Mouse (Mus musculus) cerebellum, adult 2 months (tissue): ENCODE results near the gene Ldha.

Experiments
- CTCF ChIP-seq: fragments of 200-500 bp; IDR thresholded peaks from 2 replicates; pipeline ENCODE4 v1.5.1; 2011; ENCODE audit warnings: low read depth, mild to moderate bottlenecking, control low read depth, low read length, moderate library complexity, borderline replicate concordance; ENCODE audit not compliant: insufficient read depth
- POLR2A ChIP-seq: fragments of 200-500 bp; IDR thresholded peaks from 2 replicates; pipeline ENCODE4 v1.6.1; 2011; ENCODE audit warnings: low read length, control low read depth, borderline replicate concordance; ENCODE audit not compliant: insufficient read depth

DNA sequence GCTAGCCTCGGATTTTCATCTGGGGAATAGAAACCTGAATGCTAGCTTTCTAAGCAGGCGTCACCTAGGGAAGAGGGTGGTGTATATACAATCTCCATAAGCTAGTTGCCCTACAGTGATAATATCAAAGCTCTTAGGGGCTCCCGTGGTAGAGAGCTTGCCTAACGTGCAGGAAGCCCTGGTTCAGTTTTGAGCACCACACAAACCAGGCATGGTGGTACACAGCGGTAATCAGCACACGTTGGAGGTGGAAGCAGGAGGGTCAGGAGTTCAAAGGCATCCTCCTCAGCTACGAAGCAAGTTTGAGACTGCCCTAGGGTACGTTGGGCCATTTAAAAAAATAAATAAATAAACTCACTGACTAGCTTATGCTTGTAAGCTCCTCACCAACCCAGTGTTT, 9.6 kb upstream of the Ldha start:
- TF ChIP-seq CTCF (no peak), POLR2A (no peak)
